Mouse (Mus musculus): Measurements from ENCODE around the gene Tanc1.

- TF ChIP-seq POLR2A (IDR thresholded peaks at IDR 0.05; ENCODE audit: insufficient read depth, low read depth, low read length): no peak
- TF ChIP-seq CTCF (IDR thresholded peaks at IDR 0.05; ENCODE audit: insufficient read depth, low read depth, low read length): no peak
Measured at GRCm38 (mm10) chr2:59625416-59625815, 13.6 kb downstream of the Tanc1 start.
